Mouse (Mus musculus): ENCODE measurements around the gene Metrn.

Gene Metrn

DNA sequence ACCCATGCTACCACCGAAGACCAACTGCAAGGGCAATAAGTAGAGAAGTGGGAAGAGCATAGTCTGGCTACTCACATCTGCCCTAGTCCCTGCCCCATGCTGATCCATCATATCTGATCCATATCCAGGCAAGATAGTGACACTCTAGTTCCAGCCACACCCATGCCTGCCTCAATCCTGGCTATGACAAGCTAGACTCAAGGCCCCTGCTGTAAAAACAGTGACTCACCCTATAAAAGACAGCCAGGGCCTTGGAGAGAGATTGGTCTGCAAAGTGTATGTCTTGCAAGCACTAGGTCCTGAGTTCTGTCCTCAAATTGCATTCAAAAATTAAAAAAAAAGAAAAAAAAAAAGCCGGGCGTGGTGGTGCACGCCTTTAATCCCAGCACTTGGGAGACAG lies 9.6 kb upstream of the Metrn start:
- DNase-seq (ENCODE audit: low spot score), result peak; percentile 57

- peak; percentile 96 for DNase-seq (ENCODE audit: low spot score)
Measured at GRCm38 (mm10) chr17:25802825-25803517, 6.0 kb upstream of the Metrn start.

GRCm38 (mm10) chr17:25801029-25801428 lies 4.1 kb upstream of the Metrn start:
- DNase-seq (ENCODE audit: low spot score), result peak; percentile 91

GRCm38 (mm10) chr17:25796211-25796771 lies 645 bp downstream of the Metrn start:
- peak; percentile 51 for DNase-seq (ENCODE audit: low spot score)

- peak; percentile 94 for DNase-seq (ENCODE audit: low spot score)
Measured at GRCm38 (mm10) chr17:25795609-25796092, 1.3 kb downstream of the Metrn start, which contains the start of gene AC134908.4. Gene AC134908.4 (minus strand): TSS chr17:25795659.

DNA sequence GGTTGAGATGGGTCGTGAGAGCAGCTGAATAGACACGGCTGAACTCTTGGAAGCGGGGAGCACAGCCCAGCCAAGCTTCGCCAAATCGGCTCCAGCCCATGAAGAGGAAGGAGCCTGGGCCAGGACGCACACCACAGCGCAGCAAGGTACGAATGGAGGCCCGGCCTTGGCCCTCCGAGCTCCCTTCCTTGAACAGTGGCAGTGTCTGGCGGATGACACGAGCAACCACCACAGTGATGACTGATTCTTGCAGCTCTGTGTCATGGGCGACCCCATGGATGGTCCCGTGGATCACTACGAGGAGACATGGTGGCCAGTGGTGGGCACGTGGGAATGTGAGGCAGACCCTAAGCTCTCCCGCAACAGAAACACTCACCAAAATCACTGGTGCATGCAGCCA lies 1.9 kb downstream of the Metrn start:
- DNase-seq (ENCODE audit: low spot score), result no peak

DNA sequence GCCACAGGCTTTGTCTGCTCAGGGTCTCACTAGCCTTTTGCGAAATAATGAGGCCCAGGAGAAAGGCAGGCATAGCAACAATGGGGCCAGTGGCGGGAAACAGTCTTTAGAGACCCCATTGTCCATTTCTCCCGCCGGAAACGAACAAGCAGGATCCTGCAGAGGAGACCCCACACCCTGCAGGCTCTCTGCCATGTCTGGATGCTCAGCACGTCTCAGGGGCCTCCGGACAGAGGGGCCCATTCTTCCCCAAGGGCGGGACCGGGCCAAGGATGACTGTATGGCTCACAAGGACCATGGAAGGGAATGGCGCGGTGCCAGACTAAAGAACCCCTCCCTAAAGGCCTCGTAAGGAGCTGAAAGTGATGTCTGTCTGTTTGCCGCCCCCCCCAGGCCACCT lies 2.7 kb downstream of the Metrn start:
- no peak for DNase-seq (ENCODE audit: low spot score)

DNA sequence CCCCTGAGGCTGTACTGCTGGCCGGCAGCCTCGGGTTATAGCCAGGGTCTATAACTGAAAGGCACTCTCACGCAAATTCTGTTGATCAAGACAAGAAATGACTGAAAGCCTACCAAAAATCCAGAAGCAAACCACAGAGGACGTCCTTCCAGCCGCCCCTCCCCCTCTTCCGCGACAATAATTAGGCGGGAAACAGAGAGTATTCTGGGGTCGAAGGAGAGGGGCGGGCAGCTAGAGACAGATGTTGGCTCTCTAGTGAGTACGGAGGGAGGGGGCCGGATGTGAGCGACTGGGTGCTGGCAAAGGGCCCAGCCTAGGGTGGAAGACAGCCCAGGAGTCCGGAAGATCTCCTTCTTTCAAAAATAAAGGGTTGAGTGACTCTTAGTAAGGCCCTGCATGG lies 4.3 kb downstream of the Metrn start, which contains the start of gene Fam173a:
TSS of gene Fam173a (minus strand) at position 287 of the 400 bp plus-strand sequence.
- DNase-seq (ENCODE audit: low spot score), result peak; percentile 85

DNA sequence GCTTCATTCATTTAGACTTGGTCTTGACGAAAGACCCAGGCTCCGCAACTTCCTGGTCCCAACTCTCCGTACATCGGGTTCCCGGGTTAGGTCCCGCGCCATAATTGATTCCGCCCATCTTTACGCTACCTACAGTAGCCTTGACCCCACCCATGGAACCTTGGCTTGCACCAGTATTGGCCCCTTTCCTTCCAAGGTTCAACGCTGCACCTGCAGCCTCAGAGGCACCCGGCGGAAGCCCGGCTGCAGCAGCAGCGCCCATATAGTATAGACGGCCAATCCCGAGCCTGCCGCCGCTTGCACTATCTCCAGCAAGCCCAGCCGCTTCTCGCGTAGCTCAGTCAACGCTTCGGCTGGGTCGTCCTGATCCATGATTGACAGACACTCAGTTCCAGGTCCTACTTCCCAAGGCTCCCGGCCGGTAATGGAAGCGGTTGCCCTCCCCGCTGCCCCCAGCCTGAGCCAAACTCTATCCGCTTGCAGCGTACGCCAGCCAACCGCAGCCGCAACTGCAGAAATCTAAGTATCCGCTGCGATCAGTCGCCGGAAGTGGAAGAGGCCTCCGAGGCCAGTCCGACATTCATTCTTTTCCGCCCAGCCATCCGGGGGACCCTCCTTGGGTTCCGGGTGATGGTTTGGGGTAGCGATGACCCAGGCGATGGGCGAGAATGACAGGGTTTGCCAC lies 5.0 kb downstream of the Metrn start:
- peak; percentile 91 for DNase-seq (ENCODE audit: low spot score)

DNA sequence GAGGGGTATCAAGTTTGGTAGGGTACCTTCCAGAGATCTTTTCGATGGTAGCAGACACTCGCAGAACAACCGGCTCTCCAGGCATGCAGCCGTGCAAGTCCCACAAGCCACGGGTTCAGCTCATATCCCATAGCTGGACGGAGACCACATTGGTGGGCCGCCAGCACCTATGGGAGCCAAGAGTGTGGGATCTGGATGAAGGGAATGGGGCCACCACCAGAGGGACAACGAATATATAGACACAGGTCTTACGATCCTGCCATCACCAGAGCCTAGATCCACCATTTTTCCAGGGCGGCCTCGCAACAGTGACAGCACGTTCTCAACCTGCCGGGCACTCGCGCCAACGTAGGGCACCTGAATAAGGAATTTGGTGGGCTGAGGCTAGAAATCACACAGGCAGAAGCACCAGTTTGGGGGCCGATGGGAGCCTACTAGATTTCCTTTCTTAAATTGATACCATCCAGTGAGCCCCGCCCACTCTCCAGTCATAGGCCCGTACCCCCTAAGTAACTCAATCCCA lies 5.6 kb downstream of the Metrn start:
- peak; percentile 76 for DNase-seq (ENCODE audit: low spot score)

DNA sequence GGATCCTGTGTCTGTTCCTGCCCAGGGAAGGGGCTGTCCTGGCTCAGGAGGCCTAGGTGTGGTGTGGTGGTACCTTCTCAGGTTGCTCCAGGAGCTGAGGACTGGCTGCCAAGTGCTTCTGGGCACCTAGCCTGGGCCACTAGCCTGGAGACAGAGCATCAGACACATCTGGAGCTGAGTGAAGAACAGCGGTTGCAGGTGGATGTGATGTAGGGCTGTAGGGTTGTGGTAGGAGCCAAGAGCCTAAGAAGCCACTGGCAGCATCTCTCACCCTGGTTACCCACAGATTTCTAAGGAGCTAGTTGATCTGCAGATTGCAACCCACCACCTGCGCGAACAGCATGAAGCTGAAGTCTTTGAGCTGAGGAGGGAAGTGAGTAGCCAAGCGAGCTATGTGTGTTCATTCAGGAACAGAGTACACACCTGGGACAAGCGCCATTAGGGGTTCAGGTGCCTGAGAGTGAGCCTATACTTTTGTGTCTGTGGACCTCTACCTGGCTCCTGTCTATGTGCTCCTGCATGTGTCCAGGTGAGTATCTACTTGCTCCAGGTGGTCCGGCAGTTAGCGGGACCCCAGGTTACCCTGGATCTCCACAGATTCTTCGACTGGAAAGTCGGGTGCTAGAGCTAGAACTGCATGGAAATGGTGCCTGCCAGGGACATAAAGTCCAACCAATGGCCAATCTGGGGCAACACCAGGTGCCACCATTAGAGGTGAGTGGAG lies 10.0 kb downstream of the Metrn start:
- no peak for DNase-seq (ENCODE audit: low spot score)

- no peak for DNase-seq (ENCODE audit: low spot score)
Measured at GRCm38 (mm10) chr17:25786280-25786679, 10.7 kb downstream of the Metrn start, which contains the start of gene Ccdc78. Gene Ccdc78 (plus strand): TSS chr17:25786580.

DNA sequence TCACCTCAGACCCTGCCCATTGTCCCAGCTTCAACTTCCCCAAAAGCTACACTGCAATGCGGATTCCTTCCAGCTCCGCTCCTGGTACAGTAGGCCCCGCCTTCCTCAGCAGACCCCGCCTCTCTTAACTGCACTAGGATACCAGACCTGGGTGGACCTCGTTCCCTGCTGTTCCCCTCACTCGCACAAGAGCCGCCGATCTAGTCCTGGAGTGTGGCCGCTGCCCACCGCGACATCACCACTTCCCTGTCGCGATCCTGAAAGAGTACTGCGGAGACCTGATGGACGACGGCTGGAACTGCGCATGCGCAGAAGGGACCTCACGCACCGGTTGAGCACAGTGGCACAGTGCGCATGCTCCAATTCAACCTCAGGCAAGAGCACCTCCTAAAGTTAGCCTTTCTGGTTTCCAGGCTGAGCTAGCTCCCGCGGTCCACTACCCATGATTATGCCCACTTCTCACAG lies 11.6 kb downstream of the Metrn start, which contains the start of gene Haghl:
TSS of gene Haghl (minus strand) at position 393 of the 465 bp plus-strand sequence.
- peak; percentile 97 for DNase-seq (ENCODE audit: low spot score)

GRCm38 (mm10) chr17:25783861-25784574 lies 12.9 kb downstream of the Metrn start:
- DNase-seq (ENCODE audit: low spot score), result no peak

DNA sequence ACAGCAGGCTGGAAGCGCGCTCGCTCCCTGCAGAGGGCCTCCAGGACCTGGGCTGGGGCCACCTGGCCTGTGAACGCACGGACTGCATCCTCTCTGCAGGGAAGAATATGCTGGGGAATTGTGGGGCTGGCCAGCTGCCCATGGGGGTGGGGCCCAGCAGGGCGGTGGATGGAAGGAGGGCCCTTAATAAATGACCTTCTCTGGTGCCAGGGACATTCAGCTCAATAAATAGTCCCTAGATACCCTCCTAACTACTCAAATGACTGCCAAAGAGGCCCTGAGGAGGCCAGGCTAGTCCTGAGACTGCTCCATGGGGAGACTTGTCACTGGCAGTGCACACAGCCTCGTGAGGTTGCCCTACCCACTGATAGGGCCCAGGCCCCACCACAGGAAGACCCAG lies 13.8 kb downstream of the Metrn start:
- peak; percentile 89 for DNase-seq (ENCODE audit: low spot score)

GRCm38 (mm10) chr17:25781339-25781738 lies 15.6 kb downstream of the Metrn start:
- DNase-seq (ENCODE audit: low spot score), result no peak

DNA sequence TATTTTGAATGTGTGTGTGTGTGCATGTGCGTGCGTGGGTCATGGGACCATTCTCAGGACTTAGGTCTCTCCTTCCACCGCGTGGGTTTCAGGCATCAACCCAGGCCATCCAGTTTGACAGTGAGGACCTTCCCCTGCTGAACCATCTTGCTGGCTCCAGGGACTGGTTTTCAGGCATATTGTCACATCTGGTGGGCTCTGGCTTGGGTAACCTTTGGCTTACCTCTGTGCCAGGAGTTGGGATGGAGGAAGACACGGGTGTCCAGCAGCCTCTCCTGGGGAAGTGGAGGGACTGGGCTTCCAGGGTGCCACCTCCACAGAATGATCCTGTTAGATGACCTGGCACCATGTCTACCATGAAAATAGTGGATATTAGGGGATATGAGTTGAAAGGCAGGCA lies 19.0 kb downstream of the Metrn start:
- no peak for DNase-seq (ENCODE audit: low spot score)

DNA sequence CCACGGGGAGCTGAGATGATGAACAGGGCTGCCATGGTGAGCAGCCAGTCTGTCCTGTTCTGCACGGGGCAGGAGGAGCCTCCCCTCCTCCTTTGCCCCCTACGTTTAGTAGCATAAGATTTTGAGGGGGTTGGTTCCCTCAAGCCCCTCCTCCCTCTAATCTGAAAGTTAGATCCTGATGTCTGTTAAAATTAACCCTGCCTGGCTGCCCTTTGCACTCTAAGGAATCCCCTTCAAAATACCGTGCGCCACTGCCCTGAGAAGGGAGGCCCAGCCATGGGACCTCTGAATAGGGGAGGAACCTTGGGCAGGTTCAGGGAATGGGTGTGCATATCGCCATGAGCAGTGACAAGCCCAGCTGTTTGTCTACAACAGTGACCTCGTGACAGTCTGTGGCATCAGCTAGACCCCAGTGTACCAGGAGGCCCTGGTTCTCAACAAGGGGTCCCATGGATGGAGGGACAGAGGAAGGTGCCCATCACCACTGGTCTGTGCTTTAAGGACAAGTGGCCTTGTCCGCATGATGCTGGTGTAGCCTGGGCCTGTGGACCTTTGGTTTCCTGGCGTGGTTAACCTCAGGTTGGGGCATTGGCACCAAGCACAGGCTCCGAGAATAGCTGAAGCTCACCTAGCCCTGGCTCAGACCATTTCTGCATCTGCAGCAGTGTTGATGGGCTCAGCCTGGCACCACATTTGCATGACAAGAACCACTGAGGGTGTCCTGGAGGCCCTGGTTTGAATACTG lies 21.4 kb downstream of the Metrn start:
- DNase-seq (ENCODE audit: low spot score), result no peak

DNA sequence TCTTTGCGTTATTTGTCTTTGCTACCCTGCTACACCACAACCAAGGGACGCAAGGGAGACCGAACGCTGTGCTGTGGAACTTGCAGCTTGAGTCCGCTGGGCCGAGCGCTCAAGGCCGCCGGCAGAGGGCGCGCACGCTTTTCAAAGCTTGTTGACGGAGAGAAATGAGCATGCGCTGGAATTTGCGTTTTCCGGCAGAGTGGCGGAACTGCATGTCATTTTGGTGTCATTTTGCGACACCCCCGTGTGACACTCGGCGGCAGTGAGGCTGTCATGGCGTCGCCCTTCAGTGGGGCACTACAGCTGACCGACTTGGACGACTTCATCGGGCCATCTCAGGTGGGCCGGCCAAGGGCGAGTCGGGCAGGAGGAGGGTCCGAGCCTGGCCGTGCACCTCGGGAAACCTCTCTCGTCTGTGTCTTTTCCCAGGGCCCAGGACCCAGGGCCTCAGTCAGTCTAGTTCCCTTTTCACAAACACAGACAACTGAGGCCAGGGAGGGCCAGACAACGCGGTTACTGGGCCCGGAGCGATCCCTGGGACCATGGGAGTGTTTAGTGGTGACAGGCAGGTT lies 23.3 kb downstream of the Metrn start, which contains the start of gene Narfl:
TSS of gene Narfl (plus strand) at position 228 of the 572 bp plus-strand sequence.
- peak; percentile 99 for DNase-seq (ENCODE audit: low spot score)

DNA sequence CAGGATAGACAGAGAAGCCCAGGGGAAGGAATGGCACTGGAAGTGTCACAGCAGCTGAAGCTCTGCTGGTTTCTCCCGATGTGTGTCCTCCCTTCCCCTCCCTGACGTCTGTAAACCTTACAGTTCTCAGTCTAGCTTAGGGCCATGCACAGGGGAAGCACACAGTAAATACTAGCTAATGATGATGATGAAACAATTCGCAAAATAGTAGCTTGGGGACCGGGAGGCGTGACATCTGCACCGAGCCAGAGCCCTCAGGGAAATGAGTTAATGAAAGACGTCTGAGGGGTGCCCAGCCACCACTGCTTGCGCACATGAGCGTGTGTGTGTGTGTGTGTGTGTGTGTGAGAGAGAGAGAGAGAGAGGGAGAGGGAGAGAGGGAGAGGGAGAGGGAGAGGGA lies 27.6 kb downstream of the Metrn start:
- peak; percentile 80 for DNase-seq (ENCODE audit: low spot score)

Data from MN1 (cell line).